Mouse (Mus musculus): ENCODE results near the gene Gm17651. TPM values are rescaled to one million over a fixed set of nuclear protein-coding genes. Genes with fewer than 3 reads are reported as not detected.

Gene Gm17651
- polyA plus RNA-seq, 1 experiment from 2014 or later = not detected

GRCm38 (mm10) chr3:97667093-97667675 is 7.3 kb downstream of the Gm17651 start:
- Histone ChIP-seq H3K9me3 (replicated peaks) (no peaks in the 10 kb centered on the region), H3K36me3 (ENCODE audit: poor library complexity, severe bottlenecking) (peaks cover 62% of the 10 kb centered on the region), H3K4me2 (no peak overlapping the region), H3K9ac (no peak overlapping the region), H3K27ac (no peak overlapping the region), H3K4me1 (no peaks in the 10 kb centered on the region), H3K27me3 (no peaks in the 10 kb centered on the region), H3K4me3 (no peak overlapping the region)
- no peak for ATAC-seq
- WGBS = 86% methylated on average over 14 of the region's 14 CpGs

- H3K36me3 ChIP-seq (ENCODE audit: poor library complexity, severe bottlenecking) = peaks cover 57% of the 10 kb centered on the region
Measured at GRCm38 (mm10) chr3:97666154-97666553, 8.3 kb downstream of the Gm17651 start.

GRCm38 (mm10) chr3:97665525-97665924 is 9.0 kb downstream of the Gm17651 start:
- no peaks in the 10 kb centered on the region for H3K4me1 ChIP-seq
- 93% methylated on average over 9 of the region's 9 CpGs for WGBS
- H3K4me2 ChIP-seq = no peak overlapping the region

More at GRCm38 (mm10) chr3:97666154-97666553, 8.3 kb downstream of the Gm17651 start:
- H3K9ac ChIP-seq = no peak overlapping the region
- 76% methylated on average over 8 of the region's 8 CpGs for WGBS
- H3K4me3 ChIP-seq = no peak overlapping the region
- no peaks in the 10 kb centered on the region for H3K27me3 ChIP-seq
- H3K9me3 ChIP-seq (replicated peaks) = no peaks in the 10 kb centered on the region
- no peak overlapping the region for H3K27ac ChIP-seq
- no peak for ATAC-seq
- H3K4me1 ChIP-seq = no peaks in the 10 kb centered on the region
- no peak overlapping the region for H3K4me2 ChIP-seq

GRCm38 (mm10) chr3:97661206-97661605 is 13.3 kb downstream of the Gm17651 start:
- H3K36me3 ChIP-seq (ENCODE audit: poor library complexity, severe bottlenecking) = peaks cover 19% of the 10 kb centered on the region
- 72% methylated on average over 8 of the region's 8 CpGs for WGBS

More at GRCm38 (mm10) chr3:97665525-97665924, 9.0 kb downstream of the Gm17651 start:
- Histone ChIP-seq H3K9me3 (replicated peaks) (no peaks in the 10 kb centered on the region), H3K4me3 (no peak overlapping the region), H3K27me3 (no peaks in the 10 kb centered on the region), H3K9ac (no peak overlapping the region), H3K36me3 (ENCODE audit: poor library complexity, severe bottlenecking) (peaks cover 55% of the 10 kb centered on the region), H3K27ac (no peak overlapping the region)
- no peak for ATAC-seq

GRCm38 (mm10) chr3:97659746-97660145 is 14.7 kb downstream of the Gm17651 start:
- ATAC-seq = no peak
- WGBS = 91% methylated on average over 7 of the region's 7 CpGs
- 0 out of 2 replicates have a peak overlapping the region, but pooled peaks have one; percentile 3 for H3K9ac ChIP-seq
- peaks cover 17% of the 10 kb centered on the region for H3K4me1 ChIP-seq
- no peak overlapping the region for H3K27ac ChIP-seq
- H3K4me3 ChIP-seq = no peak overlapping the region
- H3K36me3 ChIP-seq (ENCODE audit: poor library complexity, severe bottlenecking) = peaks cover 11% of the 10 kb centered on the region; the same call in 1 of the 2 replicates
- no peaks in the 10 kb centered on the region for H3K27me3 ChIP-seq
- H3K4me2 ChIP-seq = no peak overlapping the region
- H3K9me3 ChIP-seq (replicated peaks) = no peaks in the 10 kb centered on the region; the same call in 1 of the 2 replicates

More at GRCm38 (mm10) chr3:97661206-97661605, 13.3 kb downstream of the Gm17651 start:
- Histone ChIP-seq H3K4me3 (no peak overlapping the region), H3K27ac (no peak overlapping the region), H3K9me3 (replicated peaks) (no peaks in the 10 kb centered on the region), H3K4me1 (peaks cover 17% of the 10 kb centered on the region), H3K9ac (no peak overlapping the region), H3K27me3 (no peaks in the 10 kb centered on the region), H3K4me2 (no peak overlapping the region)
- ATAC-seq = no peak

GRCm38 (mm10) chr3:97658426-97659193 is 15.9 kb downstream of the Gm17651 start:
- Histone ChIP-seq H3K36me3 (ENCODE audit: poor library complexity, severe bottlenecking) (peaks cover 3% of the 10 kb centered on the region; the same call in 1 of the 2 replicates), H3K9ac (peak overlapping the region; percentile 78), H3K4me3 (peak overlapping the region; percentile 78), H3K27me3 (no peaks in the 10 kb centered on the region), H3K27ac (0 out of 2 replicates have a peak overlapping the region, but pooled peaks have one; percentile 31), H3K4me1 (peaks cover 17% of the 10 kb centered on the region), H3K9me3 (replicated peaks) (no peaks in the 10 kb centered on the region; the same call in 1 of the 2 replicates), H3K4me2 (peak overlapping the region; percentile 83)
- ATAC-seq = peak; percentile 82
- 1% methylated on average over 41 of the region's 50 CpGs for WGBS

- H3K36me3 ChIP-seq (ENCODE audit: poor library complexity, severe bottlenecking) = 0 out of 2 replicates have a peak, but pooled peaks cover 3% of the 10 kb centered on the region
- 3% methylated on average over 51 of the region's 51 CpGs for WGBS
- ATAC-seq = peak; percentile 96
- H3K4me2 ChIP-seq = peak within 1 kb of the TSS; percentile 83
- H3K9me3 ChIP-seq (replicated peaks) = no peaks in the 10 kb centered on the region; the same call in 1 of the 2 replicates
- H3K27ac ChIP-seq = 0 out of 2 replicates have a peak within 1 kb of the TSS, but pooled peaks have one; percentile 31
- peak within 1 kb of the TSS; percentile 78 for H3K9ac ChIP-seq
- H3K4me1 ChIP-seq = peaks cover 17% of the 10 kb centered on the region
- H3K4me3 ChIP-seq = peak within 1 kb of the TSS; percentile 78
- H3K27me3 ChIP-seq = no peaks in the 10 kb centered on the region
Measured at GRCm38 (mm10) chr3:97657655-97658411, 16.7 kb downstream of the Gm17651 start, which contains the start of gene Prkab2. TSS of gene Prkab2 (plus strand) at chr3:97658193.

GRCm38 (mm10) chr3:97654901-97655300 is 19.6 kb downstream of the Gm17651 start:
- Histone ChIP-seq H3K27me3 (no peaks in the 10 kb centered on the region), H3K9ac (no peak overlapping the region), H3K4me3 (no peak overlapping the region), H3K27ac (no peak overlapping the region), H3K4me2 (no peak overlapping the region), H3K36me3 (ENCODE audit: poor library complexity, severe bottlenecking) (no peaks in the 10 kb centered on the region), H3K4me1 (peaks cover 17% of the 10 kb centered on the region), H3K9me3 (replicated peaks) (no peaks in the 10 kb centered on the region; the same call in 1 of the 2 replicates)
- no peak for ATAC-seq
- WGBS = 81% methylated on average over 8 of the region's 8 CpGs

- no peak overlapping the region for H3K27ac ChIP-seq
- no peaks in the 10 kb centered on the region; the same call in 1 of the 2 replicates for H3K9me3 ChIP-seq (replicated peaks)
- no peak overlapping the region for H3K4me2 ChIP-seq
- no peak for ATAC-seq
- no peaks in the 10 kb centered on the region for H3K36me3 ChIP-seq (ENCODE audit: poor library complexity, severe bottlenecking)
- no peaks in the 10 kb centered on the region for H3K27me3 ChIP-seq
- 94% methylated on average over 5 of the region's 5 CpGs for WGBS
- peaks cover 6% of the 10 kb centered on the region for H3K4me1 ChIP-seq
- no peak overlapping the region for H3K4me3 ChIP-seq
- H3K9ac ChIP-seq = no peak overlapping the region
Measured at GRCm38 (mm10) chr3:97653781-97654180, 20.7 kb downstream of the Gm17651 start.

- Histone ChIP-seq H3K9me3 (replicated peaks) (no peaks in the 10 kb centered on the region; the same call in 1 of the 2 replicates), H3K4me3 (no peak overlapping the region), H3K4me1 (no peaks in the 10 kb centered on the region), H3K36me3 (ENCODE audit: poor library complexity, severe bottlenecking) (no peaks in the 10 kb centered on the region), H3K9ac (no peak overlapping the region), H3K27me3 (no peaks in the 10 kb centered on the region), H3K4me2 (no peak overlapping the region), H3K27ac (no peak overlapping the region)
- 85% methylated on average over 10 of the region's 10 CpGs for WGBS
- ATAC-seq = no peak
Measured at GRCm38 (mm10) chr3:97651604-97652003, 22.9 kb downstream of the Gm17651 start.

GRCm38 (mm10) chr3:97649469-97649868 is 25.0 kb downstream of the Gm17651 start:
- no peaks in the 10 kb centered on the region for H3K9me3 ChIP-seq (replicated peaks)
- 81% methylated on average over 6 of the region's 6 CpGs for WGBS

More at GRCm38 (mm10) chr3:97649469-97649868, 25.0 kb downstream of the Gm17651 start:
- no peak overlapping the region for H3K4me2 ChIP-seq
- H3K4me3 ChIP-seq = no peak overlapping the region
- H3K27me3 ChIP-seq = no peaks in the 10 kb centered on the region
- no peak overlapping the region for H3K9ac ChIP-seq
- no peaks in the 10 kb centered on the region for H3K4me1 ChIP-seq
- no peaks in the 10 kb centered on the region for H3K36me3 ChIP-seq (ENCODE audit: poor library complexity, severe bottlenecking)
- H3K27ac ChIP-seq = no peak overlapping the region
- ATAC-seq = no peak
